In genomic region chr9:44720358-44721153, GRCm38 (mm10) we compare ENCODE assay signal across 8 mouse cellular contexts. TPM values are rescaled to one million over a fixed set of nuclear protein-coding genes. Genes with fewer than 3 reads are reported as not detected.
DNase-seq lines count a peak whose midpoint lies in the region; ATAC-seq and TF ChIP-seq lines count a peak whose summit lies in the region.

No protein-coding gene starts in this region.

- H3K36me3 ChIP-seq in MEL (ENCODE audit: control insufficient read depth in 1 of 2, insufficient read depth in 2 of 2, low read length in 2 of 2): peaks cover 0 to 31% of the 10 kb centered on the region in 2 experiments; a peak in 2 of 4 replicates
- H3K36me3 ChIP-seq in embryonic facial prominence, embryonic 13.5 days: peaks cover 26% of the 10 kb centered on the region
- peaks cover 22% of the 10 kb centered on the region for H3K36me3 ChIP-seq in hindbrain, embryonic 14.5 days (replicated peaks; ENCODE audit: control insufficient read depth, insufficient read depth)
- H3K36me3 ChIP-seq in midbrain, embryonic 10.5 days: peaks cover 29% of the 10 kb centered on the region

- no peaks in the 10 kb centered on the region; the same call in 1 of the 2 replicates for H3K79me2 ChIP-seq in MEL (ENCODE audit: control insufficient read depth, insufficient read depth, low read length, poor library complexity)

- H3K27me3 ChIP-seq in MEL (ENCODE audit: control insufficient read depth in 1 of 2, insufficient read depth in 2 of 2, low read length in 2 of 2): no peaks in the 10 kb centered on the region
- H3K27me3 ChIP-seq in embryonic facial prominence, embryonic 13.5 days: no peaks in the 10 kb centered on the region
- no peaks in the 10 kb centered on the region for H3K27me3 ChIP-seq in hindbrain, embryonic 14.5 days (ENCODE audit: control insufficient read depth, insufficient read depth, low read length)
- no peaks in the 10 kb centered on the region for H3K27me3 ChIP-seq in midbrain, embryonic 10.5 days (ENCODE audit: low read depth, poor library complexity, severe bottlenecking)

- H3K4me2 ChIP-seq in embryonic facial prominence, embryonic 13.5 days: peak overlapping the region; percentile 79
- peak overlapping the region; percentile 93 for H3K4me2 ChIP-seq in hindbrain, embryonic 14.5 days (replicated peaks)

- TF ChIP-seq RAD21 in MEL (IDR thresholded peaks at IDR 0.05; ENCODE audit: low read depth, low read length): no peak

- TF ChIP-seq EP300 in MEL (IDR thresholded peaks at IDR 0.05; ENCODE audit: low read depth in 1 of 2, low read length in 2 of 2): no peak

- TF ChIP-seq POLR2A in MEL (IDR thresholded peaks at IDR 0.05; ENCODE audit: control insufficient read depth in 1 of 2, insufficient read depth in 1 of 2, low read depth in 1 of 2, low read length in 2 of 2, poor library complexity in 1 of 2): no peak

- peak; percentile 56 for DNase-seq in left cerebral cortex, postnatal 4 days
- no peak for DNase-seq in left cerebral cortex, postnatal 14 days (ENCODE audit: low spot score in 2 of 2)
- DNase-seq in MEL (ENCODE audit: low read depth, low spot score): peak; percentile 35
- no peak for DNase-seq in hindbrain, embryonic 14.5 days (ENCODE audit: low spot score)
- no peak for DNase-seq in midbrain, embryonic 10.5 days (ENCODE audit: low spot score)
- no peak for DNase-seq in frontal cortex, postnatal 36 days (ENCODE audit: low spot score in 2 of 2)
- no peak for DNase-seq in thymus, adult 18-20 months

- no peak for TF ChIP-seq CTCF in MEL (IDR thresholded peaks at IDR 0.05 in 2 of 3, conservative IDR thresholded peaks at IDR 0.05 in 1 of 3; ENCODE audit: control insufficient read depth in 1 of 3, insufficient read depth in 1 of 3, low read depth in 2 of 3, low read length in 3 of 3, poor library complexity in 1 of 3, severe bottlenecking in 1 of 3)

- H3K9me3 ChIP-seq in MEL (replicated peaks; ENCODE audit: insufficient read depth, low read length): no peaks in the 10 kb centered on the region
- no peaks in the 10 kb centered on the region for H3K9me3 ChIP-seq in embryonic facial prominence, embryonic 13.5 days
- H3K9me3 ChIP-seq in hindbrain, embryonic 14.5 days (ENCODE audit: control insufficient read depth, low read length): no peaks in the 10 kb centered on the region
- no peaks in the 10 kb centered on the region for H3K9me3 ChIP-seq in midbrain, embryonic 10.5 days (replicated peaks)

- H3K4me1 ChIP-seq in MEL (ENCODE audit: control insufficient read depth in 1 of 2, insufficient read depth in 2 of 2, low read length in 2 of 2): peaks cover 32 to 50% of the 10 kb centered on the region in 2 experiments
- H3K4me1 ChIP-seq in embryonic facial prominence, embryonic 13.5 days: peaks cover 66% of the 10 kb centered on the region
- peaks cover 53% of the 10 kb centered on the region for H3K4me1 ChIP-seq in hindbrain, embryonic 14.5 days (replicated peaks; ENCODE audit: control insufficient read depth, insufficient read depth, low read length)
- H3K4me1 ChIP-seq in midbrain, embryonic 10.5 days: peaks cover 75% of the 10 kb centered on the region

- H3K4me3 ChIP-seq in MEL (ENCODE audit: control insufficient read depth in 1 of 2, insufficient read depth in 1 of 2, low read depth in 2 of 2, low read length in 2 of 2): peak overlapping the region; percentile 67 to 76
- H3K4me3 ChIP-seq in embryonic facial prominence, embryonic 13.5 days: peak overlapping the region; percentile 68
- peak overlapping the region; percentile 73 for H3K4me3 ChIP-seq in hindbrain, embryonic 14.5 days (replicated peaks; ENCODE audit: low read length)
- H3K4me3 ChIP-seq in midbrain, embryonic 10.5 days: peak overlapping the region; percentile 74

- WGBS in embryonic facial prominence, embryonic 13.5 days: 16% methylated on average over 9 of the region's 9 CpGs
- WGBS in hindbrain, embryonic 14.5 days: 11% methylated on average over 9 of the region's 9 CpGs
- WGBS in midbrain, embryonic 10.5 days: 29% methylated on average over 9 of the region's 9 CpGs

- intact Hi-C loops in left cerebral cortex, postnatal 4 days (cut with DNase I): no loop called here
- intact Hi-C loops in left cerebral cortex, postnatal 14 days (cut with DNase I): no loop called here

- H3K9ac ChIP-seq in MEL (ENCODE audit: control insufficient read depth, low read depth, low read length, poor library complexity, severe bottlenecking): peak overlapping the region; percentile 74
- peak overlapping the region; percentile 82 for H3K9ac ChIP-seq in embryonic facial prominence, embryonic 13.5 days
- peak overlapping the region; percentile 87 for H3K9ac ChIP-seq in hindbrain, embryonic 14.5 days

- H3K27ac ChIP-seq in MEL (ENCODE audit: control insufficient read depth, low read depth, low read length): no peak overlapping the region
- peak overlapping the region; percentile 81 for H3K27ac ChIP-seq in embryonic facial prominence, embryonic 13.5 days
- H3K27ac ChIP-seq in hindbrain, embryonic 14.5 days: peak overlapping the region; percentile 80
- H3K27ac ChIP-seq in midbrain, embryonic 10.5 days (replicated peaks): peak overlapping the region; percentile 93

- no peak for ATAC-seq in embryonic facial prominence, embryonic 13.5 days (ENCODE audit: insufficient number of reproducible peaks, insufficient read depth, low FRiP score, low TSS enrichment, low read depth)
- ATAC-seq in hindbrain, embryonic 14.5 days (ENCODE audit: low FRiP score): peak; percentile 28; the same call in 1 of the 2 replicates

TF ChIP-seq in MEL, 35 proteins besides CTCF, POLR2A, EP300 and RAD21:
- TF ChIP-seq MYB (IDR thresholded peaks at IDR 0.05; ENCODE audit: low read depth, low read length) (no peak), KAT2A (conservative IDR thresholded peaks at IDR 0.05; ENCODE audit: low read depth, low read length) (no peak), ZKSCAN1 (IDR thresholded peaks at IDR 0.05; ENCODE audit: low read depth, low read length) (no peak), USF2 (IDR thresholded peaks at IDR 0.05; ENCODE audit: borderline replicate concordance in 1 of 2, insufficient read depth in 1 of 2, low read depth in 1 of 2, low read length in 2 of 2) (no peak), POLR2AphosphoS5 (IDR thresholded peaks at IDR 0.05; ENCODE audit: borderline replicate concordance, low read depth, low read length) (no peak), MAX (IDR thresholded peaks at IDR 0.05; ENCODE audit: low read length) (no peak), NELFE (IDR thresholded peaks at IDR 0.05; ENCODE audit: low read depth, low read length) (no peak), E2F4 (IDR thresholded peaks at IDR 0.05; ENCODE audit: borderline replicate concordance, low read depth, low read length) (no peak), ZMIZ1 (IDR thresholded peaks at IDR 0.05; ENCODE audit: low read depth, low read length) (no peak)

RNA-seq across cellular contexts. Expression of gene Phldb1, which starts 14.4 kb away (rescaled TPM):
- total RNA-seq in left cerebral cortex, postnatal 4 days (2021): 100 to 1,000 TPM; 132 to 141 TPM
- total RNA-seq in left cerebral cortex, postnatal 14 days (2021): 10 to 100 TPM; 62.4 to 65.7 TPM
- 13.0 and 13.8 TPM in 2 replicates for total RNA-seq in MEL (2012; rRNA removed)
- 10 to 100 TPM in 1 of 2 experiments, not detected in 1; 23.0 TPM for polyA plus RNA-seq in MEL (2012; ENCODE audit: insufficient read depth in 1 of 2, insufficient read length in 2 of 2, low read depth in 1 of 2, low replicate concordance in 2 of 2, missing spikeins in 1 of 2)
- polyA plus RNA-seq in embryonic facial prominence, embryonic 13.5 days (2015; fragmentation: Nextera tagmentation; extraction: Ambion mirVana): 37.9 and 38.0 TPM in 2 replicates
- polyA plus RNA-seq in hindbrain, embryonic 14.5 days (2014; fragmentation: Nextera tagmentation; extraction: Ambion mirVana): 41.9 and 46.4 TPM in 2 replicates
- polyA plus RNA-seq in midbrain, embryonic 10.5 days (2016; fragmentation: Nextera tagmentation; extraction: Ambion mirVana): 40.8 and 49.1 TPM in 2 replicates

RNA-seq across cellular contexts. Expression of gene Arcn1, which starts 47.1 kb away (rescaled TPM):
- 100 to 1,000 TPM; 116 to 122 TPM for total RNA-seq in left cerebral cortex, postnatal 4 days (2021)
- 10 to 100 TPM; 91.2 to 97.7 TPM for total RNA-seq in left cerebral cortex, postnatal 14 days (2021)
- total RNA-seq in MEL (2012; rRNA removed): 118 and 124 TPM in 2 replicates
- 100 to 1,000 TPM; 145 to 273 TPM for polyA plus RNA-seq in MEL (2012; ENCODE audit: insufficient read depth in 1 of 2, insufficient read length in 2 of 2, low read depth in 1 of 2, low replicate concordance in 2 of 2, missing spikeins in 1 of 2)
- polyA plus RNA-seq in embryonic facial prominence, embryonic 13.5 days (2015; fragmentation: Nextera tagmentation; extraction: Ambion mirVana): 192 and 213 TPM in 2 replicates
- 148 and 169 TPM in 2 replicates for polyA plus RNA-seq in hindbrain, embryonic 14.5 days (2014; fragmentation: Nextera tagmentation; extraction: Ambion mirVana)
- polyA plus RNA-seq in midbrain, embryonic 10.5 days (2016; fragmentation: Nextera tagmentation; extraction: Ambion mirVana): 165 and 172 TPM in 2 replicates

RNA-seq across cellular contexts. Expression of gene Ift46, which starts 47.2 kb away (rescaled TPM):
- 100 to 1,000 TPM; 111 to 114 TPM for total RNA-seq in left cerebral cortex, postnatal 4 days (2021)
- 10 to 100 TPM; 68.2 to 85.5 TPM for total RNA-seq in left cerebral cortex, postnatal 14 days (2021)
- total RNA-seq in MEL (2012; rRNA removed): 30.2 and 31.8 TPM in 2 replicates
- polyA plus RNA-seq in MEL (2012; ENCODE audit: insufficient read depth in 1 of 2, insufficient read length in 2 of 2, low read depth in 1 of 2, low replicate concordance in 2 of 2, missing spikeins in 1 of 2): 10 to 100 TPM in 1 of 2 experiments, not detected in 1; 51.9 TPM
- polyA plus RNA-seq in embryonic facial prominence, embryonic 13.5 days (2015; fragmentation: Nextera tagmentation; extraction: Ambion mirVana): 137 and 149 TPM in 2 replicates
- 141 and 158 TPM in 2 replicates for polyA plus RNA-seq in hindbrain, embryonic 14.5 days (2014; fragmentation: Nextera tagmentation; extraction: Ambion mirVana)
- polyA plus RNA-seq in midbrain, embryonic 10.5 days (2016; fragmentation: Nextera tagmentation; extraction: Ambion mirVana): 130 and 144 TPM in 2 replicates

RNA-seq across cellular contexts. Expression of gene Treh, which starts 47.5 kb away (rescaled TPM):
- total RNA-seq in left cerebral cortex, postnatal 4 days (2021): not detected
- not detected for total RNA-seq in left cerebral cortex, postnatal 14 days (2021)
- not detected in 2 replicates for total RNA-seq in MEL (2012; rRNA removed)
- not detected for polyA plus RNA-seq in MEL (2012; ENCODE audit: insufficient read depth in 1 of 2, insufficient read length in 2 of 2, low read depth in 1 of 2, low replicate concordance in 2 of 2, missing spikeins in 1 of 2)
- polyA plus RNA-seq in embryonic facial prominence, embryonic 13.5 days (2015; fragmentation: Nextera tagmentation; extraction: Ambion mirVana): 0.73 TPM in 1 of 2 replicates, not detected in the other
- polyA plus RNA-seq in hindbrain, embryonic 14.5 days (2014; fragmentation: Nextera tagmentation; extraction: Ambion mirVana): not detected in 2 replicates
- not detected in 2 replicates for polyA plus RNA-seq in midbrain, embryonic 10.5 days (2016; fragmentation: Nextera tagmentation; extraction: Ambion mirVana)

Comparison
In these comparisons a context has a peak if more than half of its experiments do, and no peak if none do; other contexts are left out.
1. DNase-seq: peak in left cerebral cortex, postnatal 4 days (single experiment) and MEL (single experiment); none in left cerebral cortex, postnatal 14 days (0 of 2), hindbrain, embryonic 14.5 days (single experiment), midbrain, embryonic 10.5 days (single experiment), frontal cortex, postnatal 36 days (0 of 2) and thymus, adult 18-20 months (0 of 2).
2. Peak in every context shown above with its lines, with median percentiles within 50 percentile points of each other: H3K4me3 ChIP-seq and H3K9ac ChIP-seq.